ENCODE assay signal across 8 mouse cellular contexts in genomic region chr16:50732082-50733006, GRCm38 (mm10).
DNase-seq lines count a peak whose midpoint lies in the region; ATAC-seq and TF ChIP-seq lines count a peak whose summit lies in the region.

No protein-coding gene starts in this region.

- H3K27ac ChIP-seq in cerebellum, adult 2 months (ENCODE audit: insufficient read depth, low read length) = no peak overlapping the region
- H3K27ac ChIP-seq in forebrain, postnatal 0 days (ENCODE audit: low read depth, low read length) = 0 out of 2 replicates have a peak overlapping the region, but pooled peaks have one; percentile 57
- peak overlapping the region; percentile 83 for H3K27ac ChIP-seq in lung, embryonic 16.5 days (ENCODE audit: low read length)

- peak overlapping the region; percentile 72 for H3K4me3 ChIP-seq in G1E (ENCODE audit: low read depth, low read length)
- peak overlapping the region; percentile 87 for H3K4me3 ChIP-seq in cerebellum, adult 2 months (replicated peaks; ENCODE audit: insufficient read depth, low read depth, low read length)
- peak overlapping the region; percentile 83 for H3K4me3 ChIP-seq in forebrain, postnatal 0 days (ENCODE audit: low read depth, low read length)
- H3K4me3 ChIP-seq in lung, embryonic 16.5 days (ENCODE audit: low read length) = peak overlapping the region; percentile 83

- no peaks in the 10 kb centered on the region for H3K36me3 ChIP-seq in G1E (replicated peaks)
- H3K36me3 ChIP-seq in forebrain, postnatal 0 days (ENCODE audit: insufficient read depth) = no peaks in the 10 kb centered on the region
- no peaks in the 10 kb centered on the region for H3K36me3 ChIP-seq in lung, embryonic 16.5 days (ENCODE audit: control insufficient read depth, insufficient read depth, low read length)

- TF ChIP-seq CTCF in G1E (IDR thresholded peaks at IDR 0.05; ENCODE audit: low read depth, low read length) = no peak
- no peak for TF ChIP-seq CTCF in cerebellum, adult 2 months (IDR thresholded peaks at IDR 0.05; ENCODE audit: borderline replicate concordance, insufficient read depth, low read depth, low read length)
- no peak for TF ChIP-seq CTCF in forebrain, postnatal 0 days (IDR thresholded peaks at IDR 0.05; ENCODE audit: low read depth)

- peak; percentile 35 for DNase-seq in G1E (ENCODE audit: low spot score)
- DNase-seq in cerebellum, adult 2 months = peak; percentile 81 to 84
- DNase-seq in forebrain, postnatal 0 days = peak; percentile 91
- peak; percentile 93 for DNase-seq in heart, postnatal 4 days
- DNase-seq in layer of hippocampus, adult 9-10 months (ENCODE audit: low spot score) = peak; percentile 71
- peak; percentile 66 for DNase-seq in ovary, postnatal 10 days (ENCODE audit: low spot score)
- peak; percentile 88 to 92 for DNase-seq in thymus, postnatal 10 days (ENCODE audit: low spot score in 2 of 2)

- peak; percentile 77 for ATAC-seq in G1E (ENCODE audit: extremely low read depth, insufficient number of reproducible peaks, low FRiP score, poor library complexity, severe bottlenecking)
- peak; percentile 95 for ATAC-seq in forebrain, postnatal 0 days
- ATAC-seq in lung, embryonic 16.5 days (ENCODE audit: low read depth) = peak; percentile 97

- H3K27me3 ChIP-seq in G1E (ENCODE audit: insufficient read depth, low read length) = peaks cover 13% of the 10 kb centered on the region; the same call in 1 of the 2 replicates
- no peaks in the 10 kb centered on the region for H3K27me3 ChIP-seq in cerebellum, adult 2 months (ENCODE audit: control insufficient read depth, insufficient read depth, low read length)
- H3K27me3 ChIP-seq in forebrain, postnatal 0 days (ENCODE audit: insufficient read depth, low read length) = no peaks in the 10 kb centered on the region
- no peaks in the 10 kb centered on the region for H3K27me3 ChIP-seq in lung, embryonic 16.5 days (ENCODE audit: control insufficient read depth, insufficient read depth, low read depth, low read length)

- peak; percentile 49; the same call in 1 of the 2 replicates for TF ChIP-seq POLR2A in cerebellum, adult 2 months (IDR thresholded peaks at IDR 0.05; ENCODE audit: borderline replicate concordance, insufficient read depth, low read length)

- H3K9ac ChIP-seq in forebrain, postnatal 0 days = peak overlapping the region; percentile 56
- H3K9ac ChIP-seq in lung, embryonic 16.5 days (ENCODE audit: low read length) = peak overlapping the region; percentile 78

- H3K4me2 ChIP-seq in forebrain, postnatal 0 days (ENCODE audit: low read depth) = peak overlapping the region; percentile 84
- peak overlapping the region; percentile 76 for H3K4me2 ChIP-seq in lung, embryonic 16.5 days (ENCODE audit: low read depth, low read length)

- no peaks in the 10 kb centered on the region for H3K9me3 ChIP-seq in G1E (replicated peaks)
- H3K9me3 ChIP-seq in forebrain, postnatal 0 days (ENCODE audit: low read length) = no peaks in the 10 kb centered on the region
- H3K9me3 ChIP-seq in lung, embryonic 16.5 days (ENCODE audit: control insufficient read depth, low read length) = no peaks in the 10 kb centered on the region

- whole genome bisulfite sequencing in cerebellum, adult 2 months = under 1% methylated on average over 58 of the region's 58 CpGs
- under 1% methylated on average over 58 of the region's 58 CpGs for WGBS in forebrain, postnatal 0 days
- under 1% methylated on average over 58 of the region's 58 CpGs for WGBS in lung, embryonic 16.5 days

- H3K4me1 ChIP-seq in G1E (ENCODE audit: insufficient read depth, low read depth, low read length) = peaks cover 26% of the 10 kb centered on the region
- H3K4me1 ChIP-seq in cerebellum, adult 2 months (ENCODE audit: control insufficient read depth, insufficient read depth, low read length) = no peaks in the 10 kb centered on the region
- 0 out of 2 replicates have a peak, but pooled peaks cover 3% of the 10 kb centered on the region for H3K4me1 ChIP-seq in forebrain, postnatal 0 days (ENCODE audit: insufficient read depth)
- peaks cover 3% of the 10 kb centered on the region for H3K4me1 ChIP-seq in lung, embryonic 16.5 days (replicated peaks; ENCODE audit: control insufficient read depth, insufficient read depth, low read length)

Comparison
In these comparisons a context has a peak if more than half of its experiments do, and no peak if none do; other contexts are left out.
1. DNase-seq: peak in every context shown above with its lines; median percentile 93 in heart, postnatal 4 days; 91 in forebrain, postnatal 0 days; 90 in thymus, postnatal 10 days; 82 in cerebellum, adult 2 months; 71 in layer of hippocampus, adult 9-10 months; 66 in ovary, postnatal 10 days; 35 in G1E.